Mouse (Mus musculus) limb, embryonic 12.5 days (tissue): ENCODE results near the gene Myl4. TPM values are rescaled to one million over a fixed set of nuclear protein-coding genes. Genes with fewer than 3 reads are reported as not detected.

Experiments
- ATAC-seq: fragments of 200-750 bp; cut with Nextera tagmentation; 2 replicates; pipeline ENCODE4 v1.8.0; 2017; ENCODE audit warnings: low read depth, moderate TSS enrichment; ENCODE audit not compliant: insufficient number of reproducible peaks, insufficient read depth, low FRiP score, low TSS enrichment
- H3K27ac ChIP-seq: fragments of 300-500 bp; sonication (generic); 2 replicates; pipeline ENCODE4 v1.5.1; 2016; ENCODE audit warnings: mild to moderate bottlenecking, moderate library complexity
- H3K27me3 ChIP-seq: fragments of 300-500 bp; sonication (generic); 2 replicates; pipeline ENCODE4 v1.6.1; 2016; ENCODE audit warnings: mild to moderate bottlenecking, moderate library complexity
- H3K36me3 ChIP-seq: fragments of 300-500 bp; sonication (generic); 2 replicates; pipeline ENCODE4 v1.6.1; 2016; ENCODE audit warnings: mild to moderate bottlenecking, moderate library complexity
- H3K4me1 ChIP-seq: fragments of 300-500 bp; sonication (generic); replicated peaks from 2 replicates; pipeline ENCODE4 v1.6.1; 2016
- H3K4me2 ChIP-seq: fragments of 300-500 bp; sonication (generic); 2 replicates; pipeline ENCODE4 v1.6.1; 2016; ENCODE audit warnings: mild to moderate bottlenecking, moderate library complexity
- H3K4me3 ChIP-seq: fragments of 300-500 bp; sonication (generic); replicated peaks from 2 replicates; pipeline ENCODE4 v1.5.1; 2016; ENCODE audit warnings: mild to moderate bottlenecking
- H3K9ac ChIP-seq: fragments of 300-500 bp; sonication (generic); replicated peaks from 2 replicates; pipeline ENCODE4 v1.6.1; 2016; ENCODE audit warnings: mild to moderate bottlenecking, moderate library complexity
- H3K9me3 ChIP-seq: fragments of 300-500 bp; sonication (generic); 2 replicates; pipeline ENCODE4 v1.6.1; 2016; ENCODE audit warnings: mild to moderate bottlenecking, moderate library complexity
- WGBS: fragments of 180-500 bp; shearing (Covaris S2); methylation state at CpG from one replicate; pipeline ENCODE4 v1.1.7; 2016; 5-methylcytosine and 5-hydroxymethylcytosine counted together
- polyA plus RNA-seq: library from polyadenylated mRNA; unstranded; fragments of >200 nt; fragmentation: Nextera tagmentation; extraction: Ambion mirVana; gene quantifications from 2 replicates; pipeline ENCODE4 v1.2.1, GENCODE M21; 2016

The Myl4 gene
- polyA plus RNA-seq, 1 experiment from 2014 or later = 40.3 TPM

DNA sequence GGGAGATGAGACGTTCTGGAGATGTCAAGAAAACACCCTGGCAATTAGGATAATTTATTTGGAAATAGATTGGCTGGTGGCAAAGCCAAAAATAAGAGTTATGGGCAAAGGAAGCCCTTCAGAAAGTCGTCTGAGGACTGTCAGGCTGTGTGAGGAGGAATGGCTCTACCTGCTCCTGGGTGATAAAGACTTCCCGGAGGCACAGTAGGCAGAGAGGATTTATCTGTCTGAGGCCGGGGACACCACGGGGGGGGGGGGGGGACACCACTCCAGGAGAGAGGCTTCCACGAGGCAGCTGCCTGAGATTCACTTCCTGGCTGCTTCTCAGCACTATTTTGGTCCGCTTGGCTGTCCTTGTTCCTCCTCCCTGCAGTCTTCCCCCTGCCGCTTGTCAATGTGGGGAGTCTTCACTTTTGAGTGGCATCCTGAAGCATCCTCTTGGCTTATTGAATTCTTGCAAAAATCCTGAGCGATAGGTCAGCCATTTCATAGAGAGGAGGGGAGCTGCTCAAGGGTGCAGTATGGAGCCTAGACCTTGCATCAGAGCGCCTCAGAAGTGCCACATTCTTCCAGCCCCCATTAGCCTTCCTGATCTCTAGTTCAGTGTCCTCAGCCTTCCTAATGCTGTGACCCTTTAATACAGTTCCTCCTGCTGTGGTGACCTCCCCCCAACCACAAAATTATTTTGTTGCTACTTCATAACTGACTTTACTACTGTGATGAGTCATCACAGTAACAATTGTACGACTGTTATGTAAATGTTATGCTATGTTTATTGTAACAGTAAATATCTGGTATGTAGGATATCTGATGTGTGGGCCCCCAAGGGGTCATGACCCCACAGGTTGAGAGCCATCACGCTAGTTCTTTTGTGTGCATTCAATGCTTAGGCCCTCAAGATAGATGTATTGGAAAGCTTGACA lies 71.8 kb downstream of the Myl4 start:
- H3K36me3 ChIP-seq = no peaks in the 10 kb centered on the region
- WGBS = 46% methylated on average over 12 of the region's 12 CpGs
- no peaks in the 10 kb centered on the region for H3K9me3 ChIP-seq
- no peak overlapping the region for H3K4me2 ChIP-seq
- no peak for ATAC-seq
- H3K9ac ChIP-seq = no peak overlapping the region
- no peak overlapping the region for H3K27ac ChIP-seq
- H3K4me1 ChIP-seq = peaks cover 22% of the 10 kb centered on the region
- H3K4me3 ChIP-seq = no peak overlapping the region
- no peaks in the 10 kb centered on the region for H3K27me3 ChIP-seq

DNA sequence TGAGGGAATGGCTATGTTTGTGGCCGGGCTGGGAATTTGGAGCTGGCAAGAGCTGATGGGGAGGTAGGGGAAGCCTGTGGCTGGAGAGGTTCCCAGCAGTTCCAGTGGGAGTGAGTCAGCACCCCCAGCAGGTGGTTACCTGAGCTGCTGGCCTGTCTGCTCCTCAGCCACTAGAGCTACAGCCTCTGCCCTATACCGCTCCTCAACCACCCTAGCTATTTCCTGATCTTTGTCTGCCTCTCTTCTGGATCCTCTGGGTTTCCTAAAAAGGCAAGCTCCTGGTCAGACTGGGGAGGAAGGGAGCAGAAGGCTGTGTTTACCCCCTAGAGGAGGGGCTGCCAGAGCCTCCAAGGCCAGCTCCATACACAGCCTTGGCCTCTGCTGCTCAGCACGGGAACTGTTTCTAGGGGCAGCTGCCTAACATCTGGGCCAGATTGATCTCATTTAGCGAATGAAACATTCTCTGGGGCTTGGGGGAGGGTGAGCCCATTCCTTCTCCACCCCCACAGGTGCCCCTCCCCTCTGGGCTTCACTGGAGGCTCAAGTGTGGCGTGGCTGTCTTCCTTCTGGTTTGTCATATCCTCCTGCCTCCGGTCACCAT lies 74.4 kb downstream of the Myl4 start:
- Histone ChIP-seq H3K4me3 (no peak overlapping the region), H3K27ac (peak overlapping the region; percentile 66), H3K36me3 (no peaks in the 10 kb centered on the region), H3K9ac (no peak overlapping the region), H3K4me1 (peaks cover 22% of the 10 kb centered on the region), H3K9me3 (no peaks in the 10 kb centered on the region), H3K27me3 (no peaks in the 10 kb centered on the region), H3K4me2 (peak overlapping the region; percentile 32)
- peak; percentile 76; the same call in 1 of the 2 replicates for ATAC-seq
- WGBS = 17% methylated on average over 6 of the region's 6 CpGs

DNA sequence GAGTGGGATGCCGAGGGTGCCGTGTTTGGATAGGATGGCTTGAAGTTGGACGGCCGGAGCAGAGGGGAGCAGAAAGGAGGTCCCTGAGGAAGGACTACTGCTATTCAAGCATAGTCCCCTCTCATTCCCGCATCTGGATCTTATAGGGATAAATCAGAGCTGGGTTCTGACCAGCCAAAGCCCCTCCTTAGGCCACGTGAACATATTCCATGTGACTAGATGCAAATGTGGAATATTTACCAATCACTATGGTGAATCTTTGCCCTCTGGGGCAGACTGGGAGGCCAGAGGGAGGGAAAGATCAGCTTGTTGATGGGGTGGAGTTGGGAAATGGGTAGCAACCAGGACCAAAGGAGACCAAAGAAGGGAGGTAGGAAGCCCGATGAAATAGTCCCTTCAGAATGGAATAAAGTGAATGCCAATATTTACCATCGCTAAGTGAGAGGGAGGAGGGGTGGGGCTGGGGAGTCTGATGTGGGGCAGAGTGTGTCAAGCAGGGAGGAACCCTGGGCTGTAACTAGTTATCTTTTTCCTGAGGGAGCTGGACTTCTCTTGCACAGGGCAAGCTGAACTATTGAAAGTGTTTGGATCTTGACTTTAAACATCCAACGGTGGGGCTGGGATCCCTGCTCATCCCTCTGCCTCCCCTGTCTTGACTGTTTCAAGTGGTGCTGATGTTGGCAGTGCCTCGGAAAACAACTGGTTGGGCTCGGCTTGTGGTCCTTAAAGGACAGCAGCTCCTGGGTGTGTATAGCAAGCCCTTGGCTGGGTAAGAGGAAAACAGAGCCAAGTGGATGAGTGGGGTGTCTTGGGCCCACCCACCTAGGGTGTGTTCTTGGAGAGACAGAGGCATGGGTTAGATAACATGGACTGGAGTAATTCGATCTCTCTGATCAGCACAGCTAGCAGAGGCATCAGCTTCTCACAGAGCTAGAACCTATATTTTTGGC lies 75.3 kb downstream of the Myl4 start:
- no peaks in the 10 kb centered on the region for H3K36me3 ChIP-seq
- H3K4me1 ChIP-seq = peaks cover 22% of the 10 kb centered on the region
- H3K27ac ChIP-seq = peak overlapping the region; percentile 66
- H3K9me3 ChIP-seq = no peaks in the 10 kb centered on the region
- no peak overlapping the region for H3K4me3 ChIP-seq
- H3K9ac ChIP-seq = no peak overlapping the region
- 28% methylated on average over 12 of the region's 12 CpGs for WGBS
- H3K4me2 ChIP-seq = peak overlapping the region; percentile 32; the same call in 1 of the 2 replicates
- 0 out of 2 replicates have a peak, but pooled peaks have one; percentile 27 for ATAC-seq
- H3K27me3 ChIP-seq = no peaks in the 10 kb centered on the region

DNA sequence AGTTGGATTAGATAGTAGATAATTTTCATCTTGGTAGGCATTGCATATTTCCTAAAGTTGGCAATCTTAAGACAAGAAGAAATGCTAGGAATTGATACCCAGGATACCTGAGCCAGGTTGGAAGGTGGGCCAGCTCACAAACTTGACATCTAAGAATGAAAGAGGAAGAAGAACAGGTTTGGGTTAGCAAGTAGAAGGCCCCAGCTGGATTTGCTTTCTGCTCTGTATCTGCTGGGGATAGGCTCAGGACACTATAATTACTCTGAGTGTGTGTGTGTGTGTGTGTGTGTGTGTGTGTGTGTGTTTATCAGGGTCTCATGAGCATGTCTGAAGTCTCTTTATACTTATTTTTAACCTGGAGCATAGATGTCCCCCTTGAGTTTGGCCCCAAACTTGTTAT lies 76.2 kb downstream of the Myl4 start:
- no peak for ATAC-seq
- H3K4me3 ChIP-seq = no peak overlapping the region
- no peak overlapping the region for H3K9ac ChIP-seq
- peaks cover 22% of the 10 kb centered on the region for H3K4me1 ChIP-seq
- no peaks in the 10 kb centered on the region for H3K36me3 ChIP-seq
- H3K9me3 ChIP-seq = no peaks in the 10 kb centered on the region
- no peak overlapping the region for H3K4me2 ChIP-seq
- H3K27me3 ChIP-seq = no peaks in the 10 kb centered on the region
- no peak overlapping the region for H3K27ac ChIP-seq

DNA sequence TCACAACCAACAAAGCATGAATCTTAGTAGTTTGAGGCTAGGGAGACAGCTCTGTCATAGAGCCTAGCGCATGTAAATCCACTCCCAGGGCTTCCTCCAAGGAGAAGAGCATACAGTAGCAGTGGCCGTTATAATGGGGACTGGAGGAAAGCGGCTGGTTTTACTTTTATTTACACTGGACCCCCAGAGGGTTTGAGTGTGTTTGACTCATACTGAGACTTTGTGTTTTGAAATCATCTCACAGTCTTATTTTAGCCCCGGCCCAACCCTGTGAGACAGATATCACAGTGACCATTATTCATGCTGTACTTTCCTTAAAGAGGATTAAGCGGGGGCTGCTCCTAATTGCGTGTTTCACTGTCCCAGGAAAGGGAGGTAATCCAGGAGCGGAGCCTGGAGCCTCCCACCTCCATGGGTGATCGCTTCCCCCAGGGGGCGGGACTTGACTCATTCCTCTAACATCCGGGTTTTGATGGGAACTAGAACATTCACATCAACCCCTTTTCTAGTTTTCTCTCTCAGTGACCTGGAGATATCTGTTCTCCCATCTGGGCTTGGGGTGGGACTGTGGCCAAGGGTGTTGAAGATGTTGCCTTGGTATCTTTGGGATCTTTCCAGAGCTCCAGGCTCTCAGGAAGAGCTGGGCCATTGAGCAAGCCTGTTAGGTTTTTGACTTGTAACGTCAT lies 77.3 kb downstream of the Myl4 start:
- Histone ChIP-seq H3K9ac (no peak overlapping the region), H3K27me3 (no peaks in the 10 kb centered on the region), H3K36me3 (no peaks in the 10 kb centered on the region), H3K4me3 (no peak overlapping the region), H3K4me1 (peaks cover 22% of the 10 kb centered on the region), H3K4me2 (no peak overlapping the region), H3K27ac (no peak overlapping the region), H3K9me3 (no peaks in the 10 kb centered on the region)
- no peak for ATAC-seq
- 66% methylated on average over 11 of the region's 11 CpGs for WGBS

DNA sequence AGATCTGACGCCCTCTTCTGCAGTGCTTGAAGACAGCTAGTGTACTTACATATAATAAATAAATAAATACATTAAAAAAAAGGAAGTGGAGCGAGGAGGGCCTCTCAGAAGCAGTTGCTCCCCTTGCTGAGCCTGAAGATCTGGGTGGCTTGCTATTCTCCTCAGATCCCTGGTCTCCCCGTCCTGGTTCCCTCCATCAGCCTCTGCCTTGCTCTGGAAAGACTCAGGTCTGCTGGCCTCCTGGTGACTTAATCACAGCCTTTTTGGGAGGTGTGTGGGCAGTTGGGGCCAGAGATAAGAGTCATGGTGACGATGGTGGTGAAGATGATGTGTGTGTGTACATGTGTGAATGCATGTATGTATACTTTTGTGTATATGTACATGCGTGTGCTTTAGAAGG lies 78.1 kb downstream of the Myl4 start:
- Histone ChIP-seq H3K9ac (no peak overlapping the region), H3K36me3 (no peaks in the 10 kb centered on the region), H3K27ac (no peak overlapping the region), H3K4me1 (peaks cover 22% of the 10 kb centered on the region), H3K4me2 (no peak overlapping the region), H3K9me3 (no peaks in the 10 kb centered on the region), H3K27me3 (no peaks in the 10 kb centered on the region), H3K4me3 (no peak overlapping the region)
- 86% methylated on average over 5 of the region's 5 CpGs for WGBS
- ATAC-seq = no peak

DNA sequence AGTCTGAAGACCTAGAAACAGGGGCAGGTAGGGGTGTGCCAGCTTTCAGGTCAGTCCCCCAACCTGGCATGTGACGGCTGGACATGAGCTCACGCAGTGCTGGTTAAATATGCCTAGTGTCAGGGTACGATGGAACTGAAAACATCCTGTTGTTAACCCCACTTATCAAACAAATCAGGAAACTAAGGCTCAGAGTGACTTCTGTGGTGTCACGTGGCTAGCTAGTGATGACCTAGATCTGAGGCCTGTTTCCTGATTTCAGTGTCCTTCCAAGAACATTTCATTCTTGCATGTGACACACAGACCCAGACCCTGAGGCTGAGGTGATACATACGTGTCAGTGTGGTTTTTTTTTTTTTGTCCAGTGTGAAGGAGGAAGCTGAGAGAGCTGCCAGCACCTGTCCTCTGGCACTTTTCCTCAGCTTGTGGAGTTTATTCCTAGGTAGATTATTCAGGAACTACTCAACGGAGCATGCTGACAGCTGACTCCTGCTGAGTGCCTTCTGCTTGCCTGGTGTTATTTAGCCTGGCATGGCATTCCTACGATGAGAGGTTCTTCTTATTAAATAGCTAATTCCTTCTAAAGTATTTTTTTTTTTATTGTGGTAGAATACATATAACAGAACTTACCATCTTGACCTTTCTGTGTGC lies 79.8 kb downstream of the Myl4 start:
- 72% methylated on average over 7 of the region's 7 CpGs for WGBS
- Histone ChIP-seq H3K9ac (no peak overlapping the region), H3K4me1 (peaks cover 10% of the 10 kb centered on the region)

DNA sequence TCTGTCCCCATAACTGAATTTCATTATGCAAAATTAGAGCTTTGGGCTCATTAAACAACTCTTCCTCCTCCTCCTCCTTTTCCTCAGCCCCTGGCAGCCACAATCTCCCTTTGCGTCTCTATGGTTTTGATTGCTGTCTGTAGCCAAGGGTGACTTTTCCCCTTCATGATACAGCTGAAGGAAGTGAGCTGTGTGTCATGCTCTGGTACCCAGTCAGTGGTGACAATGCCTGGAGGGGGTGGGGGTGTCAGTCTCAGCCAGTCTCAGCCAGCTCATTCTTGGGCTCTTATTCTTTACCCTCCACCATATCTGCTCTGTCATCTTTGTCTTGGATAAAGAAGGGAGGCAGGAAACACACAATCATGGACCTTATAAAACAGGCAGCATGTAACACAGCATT lies 80.8 kb downstream of the Myl4 start:
- Histone ChIP-seq H3K4me3 (no peak overlapping the region), H3K27ac (no peak overlapping the region), H3K9ac (no peak overlapping the region), H3K4me1 (0 out of 2 replicates have a peak, but pooled peaks cover under 1% of the 10 kb centered on the region), H3K27me3 (no peaks in the 10 kb centered on the region), H3K9me3 (no peaks in the 10 kb centered on the region), H3K4me2 (no peak overlapping the region), H3K36me3 (no peaks in the 10 kb centered on the region)
- no peak for ATAC-seq
- WGBS = 80% methylated on average over 1 of the region's 1 CpGs

More for the DNA sequence above, 79.8 kb downstream of the Myl4 start:
- no peak for ATAC-seq
- no peak overlapping the region for H3K4me2 ChIP-seq
- no peak overlapping the region for H3K4me3 ChIP-seq
- no peak overlapping the region for H3K27ac ChIP-seq
- no peaks in the 10 kb centered on the region for H3K36me3 ChIP-seq
- no peaks in the 10 kb centered on the region for H3K27me3 ChIP-seq
- H3K9me3 ChIP-seq = no peaks in the 10 kb centered on the region

DNA sequence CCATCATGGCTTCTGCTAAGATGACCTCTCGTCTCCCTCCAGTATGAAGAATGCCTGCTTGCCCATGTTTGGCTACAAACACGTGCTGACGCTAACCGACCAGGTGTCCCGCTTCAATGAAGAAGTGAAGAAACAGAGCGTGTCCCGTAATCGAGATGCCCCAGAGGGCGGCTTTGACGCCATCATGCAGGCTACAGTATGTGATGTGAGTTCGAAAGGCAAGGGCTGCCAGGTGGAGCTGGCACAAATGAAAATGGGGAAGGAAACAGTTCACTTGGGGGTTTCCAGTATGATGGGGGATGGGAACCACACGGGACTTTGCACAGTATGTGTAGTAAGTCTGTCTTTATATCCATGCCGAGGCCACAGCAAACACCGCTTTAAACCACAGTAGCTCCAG lies 86.5 kb downstream of the Myl4 start:
- Histone ChIP-seq H3K9me3 (no peaks in the 10 kb centered on the region), H3K4me2 (no peak overlapping the region), H3K4me1 (peaks cover 5% of the 10 kb centered on the region; the same call in 1 of the 2 replicates), H3K36me3 (no peaks in the 10 kb centered on the region), H3K27me3 (no peaks in the 10 kb centered on the region), H3K9ac (no peak overlapping the region), H3K4me3 (no peak overlapping the region), H3K27ac (no peak overlapping the region)
- WGBS = 91% methylated on average over 14 of the region's 14 CpGs
- no peak for ATAC-seq

DNA sequence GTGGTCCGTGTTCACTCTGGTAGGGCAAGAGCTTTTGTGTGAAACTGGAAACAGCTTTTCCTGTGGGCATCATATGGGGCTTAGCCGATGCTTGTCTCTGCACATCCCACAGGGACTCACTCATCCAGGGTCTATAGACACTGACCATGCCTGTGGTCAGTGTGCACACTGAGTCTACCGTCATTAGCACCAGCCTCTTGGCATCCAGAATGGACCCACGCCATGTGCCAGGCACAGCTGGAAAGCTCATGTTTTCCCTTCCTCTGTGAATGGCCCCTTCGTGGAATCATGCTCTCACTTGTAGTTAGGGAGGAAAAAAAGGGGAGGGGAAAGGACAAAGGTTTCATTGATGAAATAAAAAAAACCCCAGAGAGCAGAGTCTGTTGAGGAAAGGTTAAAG lies 87.5 kb downstream of the Myl4 start:
- Histone ChIP-seq H3K4me3 (no peak overlapping the region), H3K27ac (no peak overlapping the region), H3K9me3 (no peaks in the 10 kb centered on the region), H3K36me3 (no peaks in the 10 kb centered on the region), H3K4me2 (no peak overlapping the region), H3K9ac (no peak overlapping the region), H3K27me3 (no peaks in the 10 kb centered on the region), H3K4me1 (peaks cover 5% of the 10 kb centered on the region; the same call in 1 of the 2 replicates)
- ATAC-seq = no peak
- WGBS = 63% methylated on average over 5 of the region's 5 CpGs
